Mouse (Mus musculus): Measurements from ENCODE around the gene Fem1a. TPM values are rescaled to one million over a fixed set of nuclear protein-coding genes. Genes with fewer than 3 reads are reported as not detected.

The Fem1a gene
- polyA plus RNA-seq (2015; fragmentation: Nextera tagmentation; extraction: Ambion mirVana) = 19.4 and 22.5 TPM in 2 replicates

DNA sequence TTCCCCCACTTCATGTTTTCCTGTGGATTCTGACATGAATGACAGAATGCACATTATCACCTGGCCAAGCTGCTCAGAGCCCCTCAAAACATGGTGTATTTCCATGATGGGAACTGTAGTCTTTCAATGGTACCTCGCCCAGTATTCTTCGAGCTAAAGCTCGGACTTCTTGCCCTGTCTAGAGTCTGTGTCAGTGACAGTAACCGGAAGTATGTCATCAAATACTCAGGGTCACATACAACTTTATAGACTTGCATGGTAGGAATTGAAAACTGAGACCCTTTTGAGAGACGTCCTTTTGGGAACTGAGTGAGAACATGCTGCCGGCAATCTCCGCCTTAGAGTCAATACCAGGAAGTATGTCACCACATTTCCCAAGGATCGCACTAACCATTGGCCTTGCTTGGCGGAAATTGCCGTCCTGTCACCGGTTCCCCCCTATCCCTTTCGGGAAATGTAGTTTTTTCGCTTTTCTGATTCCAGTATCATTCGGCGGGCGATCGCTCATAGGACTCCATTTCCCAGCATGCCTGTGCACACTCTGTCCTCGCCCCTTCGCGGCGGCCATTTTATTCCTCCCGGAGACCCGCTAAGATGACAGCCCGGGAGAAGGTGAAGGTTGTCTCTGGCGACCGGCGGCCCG is at the start of gene Fem1a:
Fem1a (plus strand) TSS at position 572 of the 643 bp plus-strand sequence.
- Histone ChIP-seq H3K4me2 (peak within 1 kb of the TSS; percentile 94), H3K27ac (peak within 1 kb of the TSS; percentile 97), H3K4me1 (replicated peaks) (peaks cover 47% of the 10 kb centered on the region), H3K4me3 (peak within 1 kb of the TSS; percentile 70), H3K9ac (peak within 1 kb of the TSS; percentile 72), H3K9me3 (replicated peaks) (no peaks in the 10 kb centered on the region), H3K36me3 (peaks cover 23% of the 10 kb centered on the region), H3K27me3 (no peaks in the 10 kb centered on the region)
- peak; percentile 88 for ATAC-seq (replicated peaks; ENCODE audit: insufficient number of reproducible peaks, insufficient read depth, low FRiP score, low read depth)
- WGBS = under 1% methylated on average over 28 of the region's 28 CpGs

- H3K36me3 ChIP-seq = peaks cover 94% of the 10 kb centered on the region
- no peak overlapping the region for H3K4me3 ChIP-seq
- H3K4me1 ChIP-seq (replicated peaks) = no peaks in the 10 kb centered on the region
- WGBS = 79% methylated on average over 6 of the region's 6 CpGs
- no peaks in the 10 kb centered on the region for H3K27me3 ChIP-seq
- H3K9ac ChIP-seq = no peak overlapping the region
- H3K9me3 ChIP-seq (replicated peaks) = no peaks in the 10 kb centered on the region
- ATAC-seq (replicated peaks; ENCODE audit: insufficient number of reproducible peaks, insufficient read depth, low FRiP score, low read depth) = no peak
- H3K4me2 ChIP-seq = no peak overlapping the region
- no peak overlapping the region for H3K27ac ChIP-seq
These were observed 49.5 kb upstream of the Fem1a start for GRCm38 (mm10) chr17:56206986-56207674.

GRCm38 (mm10) chr17:56207963-56208530 is 48.6 kb upstream of the Fem1a start:
- H3K27ac ChIP-seq = no peak overlapping the region
- WGBS = 89% methylated on average over 9 of the region's 9 CpGs

DNA sequence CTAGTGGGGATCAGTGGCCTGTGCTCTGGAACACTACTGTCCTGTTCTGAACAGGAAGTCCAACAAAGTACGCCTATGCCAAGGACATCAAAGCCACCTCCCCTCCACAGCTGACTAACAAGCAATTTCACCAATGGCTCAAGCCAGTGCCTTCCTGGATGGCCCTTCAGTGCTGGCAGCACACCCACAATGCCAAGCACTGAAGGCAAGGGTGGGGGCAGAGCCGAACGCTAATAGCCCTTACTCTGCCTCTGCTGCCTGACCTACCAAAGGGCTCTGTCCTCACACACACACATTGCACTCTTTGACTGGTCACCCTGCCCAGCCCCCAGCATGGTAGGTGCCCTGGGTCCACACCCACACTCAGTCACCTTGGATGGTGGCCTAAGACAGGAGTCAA is 47.8 kb upstream of the Fem1a start:
- Histone ChIP-seq H3K27me3 (no peaks in the 10 kb centered on the region), H3K4me3 (no peak overlapping the region), H3K4me1 (replicated peaks) (peaks cover 5% of the 10 kb centered on the region), H3K9ac (no peak overlapping the region), H3K9me3 (replicated peaks) (no peaks in the 10 kb centered on the region), H3K27ac (no peak overlapping the region), H3K36me3 (peaks cover 77% of the 10 kb centered on the region), H3K4me2 (no peak overlapping the region)
- ATAC-seq (replicated peaks; ENCODE audit: insufficient number of reproducible peaks, insufficient read depth, low FRiP score, low read depth) = no peak
- WGBS = 87% methylated on average over 3 of the region's 3 CpGs

More at GRCm38 (mm10) chr17:56207963-56208530, 48.6 kb upstream of the Fem1a start:
- H3K4me2 ChIP-seq = no peak overlapping the region
- H3K36me3 ChIP-seq = peaks cover 85% of the 10 kb centered on the region
- no peaks in the 10 kb centered on the region for H3K9me3 ChIP-seq (replicated peaks)
- no peak for ATAC-seq (replicated peaks; ENCODE audit: insufficient number of reproducible peaks, insufficient read depth, low FRiP score, low read depth)
- no peak overlapping the region for H3K4me3 ChIP-seq
- peaks cover 4% of the 10 kb centered on the region for H3K4me1 ChIP-seq (replicated peaks)
- H3K9ac ChIP-seq = no peak overlapping the region
- no peaks in the 10 kb centered on the region for H3K27me3 ChIP-seq

GRCm38 (mm10) chr17:56211090-56211489 is 45.5 kb upstream of the Fem1a start:
- ATAC-seq (replicated peaks; ENCODE audit: insufficient number of reproducible peaks, insufficient read depth, low FRiP score, low read depth) = no peak

DNA sequence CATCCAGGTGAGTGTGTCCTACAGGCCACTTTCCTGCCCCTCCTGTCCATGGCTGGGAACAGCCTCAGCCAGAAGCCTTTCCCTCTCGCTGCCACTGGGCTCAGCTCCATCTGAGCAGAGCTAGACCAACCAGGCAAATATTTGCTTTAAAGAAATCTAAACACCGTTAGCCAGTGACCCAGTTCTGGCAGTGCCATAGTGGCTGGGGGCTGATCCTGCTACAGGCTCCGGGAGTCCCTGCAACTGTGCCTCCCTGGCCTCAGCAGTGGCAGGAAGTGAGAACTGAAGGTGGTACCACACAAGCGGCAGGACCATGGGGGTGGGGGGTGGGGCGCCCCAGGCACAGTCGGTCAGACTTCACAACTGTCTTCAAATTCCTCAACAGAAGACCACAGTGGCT is 43.9 kb upstream of the Fem1a start:
- 49% methylated on average over 6 of the region's 6 CpGs for whole genome bisulfite sequencing
- peaks cover 42% of the 10 kb centered on the region for H3K36me3 ChIP-seq
- no peaks in the 10 kb centered on the region for H3K9me3 ChIP-seq (replicated peaks)

More at GRCm38 (mm10) chr17:56211090-56211489, 45.5 kb upstream of the Fem1a start:
- no peaks in the 10 kb centered on the region for H3K27me3 ChIP-seq
- no peak overlapping the region for H3K9ac ChIP-seq
- peaks cover 55% of the 10 kb centered on the region for H3K36me3 ChIP-seq
- H3K9me3 ChIP-seq (replicated peaks) = no peaks in the 10 kb centered on the region
- 65% methylated on average over 2 of the region's 2 CpGs for WGBS
- H3K4me1 ChIP-seq (replicated peaks) = peaks cover 5% of the 10 kb centered on the region
- no peak overlapping the region for H3K4me2 ChIP-seq
- H3K27ac ChIP-seq = no peak overlapping the region
- H3K4me3 ChIP-seq = no peak overlapping the region

DNA sequence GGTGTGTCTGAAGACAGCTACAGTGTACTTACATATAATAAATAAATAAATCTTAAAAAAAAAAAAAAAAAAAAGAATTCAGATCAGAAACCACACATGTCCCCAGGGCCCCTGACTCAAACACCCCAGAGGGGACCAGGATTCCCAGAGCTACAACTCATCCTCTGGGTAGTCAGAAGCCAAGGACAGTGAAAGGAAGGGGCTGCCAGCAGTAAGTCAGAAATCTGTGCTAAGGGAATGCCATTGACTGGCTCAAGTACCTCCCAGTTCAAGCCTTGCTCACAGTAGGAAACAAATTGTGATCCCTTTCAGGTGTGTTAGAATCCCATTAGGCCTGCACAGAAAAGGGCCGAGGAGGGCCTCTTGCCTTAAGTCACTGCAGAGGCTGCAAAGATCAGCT is 42.4 kb upstream of the Fem1a start:
- 87% methylated on average over 1 of the region's 1 CpGs for WGBS
- H3K9ac ChIP-seq = no peak overlapping the region
- H3K27me3 ChIP-seq = no peaks in the 10 kb centered on the region
- no peak overlapping the region for H3K4me3 ChIP-seq
- peaks cover 24% of the 10 kb centered on the region for H3K4me1 ChIP-seq (replicated peaks)
- H3K9me3 ChIP-seq (replicated peaks) = no peaks in the 10 kb centered on the region
- H3K4me2 ChIP-seq = no peak overlapping the region
- no peak overlapping the region for H3K27ac ChIP-seq
- no peak for ATAC-seq (replicated peaks; ENCODE audit: insufficient number of reproducible peaks, insufficient read depth, low FRiP score, low read depth)
- peaks cover 27% of the 10 kb centered on the region for H3K36me3 ChIP-seq

More for the DNA sequence above, 43.9 kb upstream of the Fem1a start:
- Histone ChIP-seq H3K4me3 (no peak overlapping the region), H3K4me1 (replicated peaks) (peaks cover 18% of the 10 kb centered on the region), H3K27me3 (no peaks in the 10 kb centered on the region), H3K27ac (no peak overlapping the region), H3K9ac (no peak overlapping the region), H3K4me2 (no peak overlapping the region)
- ATAC-seq (replicated peaks; ENCODE audit: insufficient number of reproducible peaks, insufficient read depth, low FRiP score, low read depth) = no peak

- H3K4me1 ChIP-seq (replicated peaks) = peaks cover 24% of the 10 kb centered on the region
- no peaks in the 10 kb centered on the region for H3K36me3 ChIP-seq
- WGBS = 64% methylated on average over 13 of the region's 13 CpGs
- H3K27ac ChIP-seq = no peak overlapping the region
- H3K4me3 ChIP-seq = peak overlapping the region; percentile 91
- no peaks in the 10 kb centered on the region for H3K27me3 ChIP-seq
- H3K4me2 ChIP-seq = peak overlapping the region; percentile 82
- ATAC-seq (replicated peaks; ENCODE audit: insufficient number of reproducible peaks, insufficient read depth, low FRiP score, low read depth) = no peak
- peak overlapping the region; percentile 89 for H3K9ac ChIP-seq
- H3K9me3 ChIP-seq (replicated peaks) = no peaks in the 10 kb centered on the region
These were observed 38.9 kb upstream of the Fem1a start for GRCm38 (mm10) chr17:56217670-56218069.

GRCm38 (mm10) chr17:56218377-56219191 is 38.0 kb upstream of the Fem1a start, which contains the start of gene Dpp9:
Dpp9 (minus strand) TSS chr17:56218905.
- peak within 1 kb of the TSS; percentile 82 for H3K4me2 ChIP-seq
- H3K36me3 ChIP-seq = no peaks in the 10 kb centered on the region
- H3K27me3 ChIP-seq = no peaks in the 10 kb centered on the region
- under 1% methylated on average over 75 of the region's 78 CpGs for WGBS
- peaks cover 19% of the 10 kb centered on the region for H3K4me1 ChIP-seq (replicated peaks)
- no peaks in the 10 kb centered on the region for H3K9me3 ChIP-seq (replicated peaks)
- ATAC-seq (replicated peaks; ENCODE audit: insufficient number of reproducible peaks, insufficient read depth, low FRiP score, low read depth) = peak; percentile 98
- peak within 1 kb of the TSS; percentile 90 for H3K27ac ChIP-seq
- peak within 1 kb of the TSS; percentile 89 for H3K9ac ChIP-seq
- peak within 1 kb of the TSS; percentile 91 for H3K4me3 ChIP-seq

- no peaks in the 10 kb centered on the region for H3K9me3 ChIP-seq (replicated peaks)
- no peaks in the 10 kb centered on the region for H3K27me3 ChIP-seq
- peak overlapping the region; percentile 90 for H3K27ac ChIP-seq
- H3K9ac ChIP-seq = peak overlapping the region; percentile 89
- H3K4me3 ChIP-seq = peak overlapping the region; percentile 91
- no peaks in the 10 kb centered on the region for H3K36me3 ChIP-seq
- peaks cover 19% of the 10 kb centered on the region for H3K4me1 ChIP-seq (replicated peaks)
- ATAC-seq (replicated peaks; ENCODE audit: insufficient number of reproducible peaks, insufficient read depth, low FRiP score, low read depth) = no peak; the same call in 1 of the 2 replicates
- peak overlapping the region; percentile 82 for H3K4me2 ChIP-seq
- WGBS = 34% methylated on average over 12 of the region's 12 CpGs
These were observed 37.4 kb upstream of the Fem1a start for GRCm38 (mm10) chr17:56219251-56219650.

DNA sequence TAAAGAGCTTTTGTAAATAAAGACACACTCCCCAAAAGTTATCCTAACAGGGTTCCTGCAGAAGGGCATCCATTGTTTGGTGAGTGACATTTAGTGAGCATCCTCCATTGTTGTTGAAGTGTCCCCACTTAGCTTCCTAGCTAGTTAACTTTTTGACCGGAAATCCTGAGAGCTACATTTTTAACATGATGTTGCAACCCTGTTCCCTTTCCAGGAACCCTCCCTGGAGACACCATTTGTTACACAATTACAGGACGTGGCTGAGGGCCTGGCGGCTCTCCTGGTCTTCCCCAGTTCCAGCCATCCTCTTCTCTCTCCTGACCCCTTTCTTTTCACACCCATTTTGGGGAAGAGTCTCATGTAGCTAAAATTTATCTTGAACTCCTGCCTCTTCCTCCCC is 36.8 kb upstream of the Fem1a start:
- no peaks in the 10 kb centered on the region for H3K27me3 ChIP-seq
- no peak for ATAC-seq (replicated peaks; ENCODE audit: insufficient number of reproducible peaks, insufficient read depth, low FRiP score, low read depth)
- peaks cover 19% of the 10 kb centered on the region for H3K4me1 ChIP-seq (replicated peaks)
- no peak overlapping the region for H3K9ac ChIP-seq
- no peak overlapping the region; the same call in 1 of the 2 replicates for H3K4me2 ChIP-seq
- H3K4me3 ChIP-seq = no peak overlapping the region
- WGBS = 46% methylated on average over 3 of the region's 3 CpGs
- no peaks in the 10 kb centered on the region for H3K9me3 ChIP-seq (replicated peaks)
- peak overlapping the region; percentile 90 for H3K27ac ChIP-seq
- H3K36me3 ChIP-seq = no peaks in the 10 kb centered on the region
